Mouse (Mus musculus): Measurements from ENCODE around the gene Nanog. TPM values are rescaled to one million over a fixed set of nuclear protein-coding genes. Genes with fewer than 3 reads are reported as not detected.
A peak's percentile ranks its signal among the peaks of the same experiment; 100 is the strongest.
"Not testable (repeated sequence)": the region's sequence is repeated elsewhere in the genome, so short reads cannot be mapped to it uniquely, and the experiment has no call there.

Nanog gene
- polyA plus RNA-seq, 1 experiment from 2014 or later: 0.09 TPM

DNA sequence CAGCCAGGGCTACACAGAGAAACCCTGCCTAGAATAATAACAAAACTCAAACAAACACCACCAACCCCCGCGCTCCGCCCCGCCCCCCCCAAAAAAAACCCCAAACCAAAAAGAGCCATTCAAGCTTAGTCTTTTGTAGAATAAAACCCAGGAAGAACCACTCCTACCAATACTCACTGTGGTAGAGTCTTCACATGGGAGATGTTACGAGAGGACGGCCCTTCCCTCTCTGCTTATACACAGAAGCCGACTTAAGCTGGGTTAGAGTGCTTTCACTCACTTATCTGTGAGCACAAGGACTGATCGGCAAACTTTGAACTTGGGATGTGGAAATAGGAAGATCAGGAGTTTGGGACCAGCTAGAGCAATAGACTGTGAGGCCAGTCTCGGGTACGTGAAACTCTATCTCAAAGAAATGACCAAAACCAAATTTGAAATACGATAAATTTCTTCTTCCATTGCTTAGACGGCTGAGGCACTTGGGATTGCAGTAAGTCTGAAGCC, 900 bp upstream of the Nanog start:
- no peak for ATAC-seq (ENCODE audit: low FRiP score, low read depth)
- Histone ChIP-seq H3K36me3 (no peaks in the 10 kb centered on the region), H3K27me3 (replicated peaks) (0 out of 2 replicates have a peak, but pooled peaks cover 6% of the 10 kb centered on the region), H3K4me2 (replicated peaks) (no peak overlapping the region), H3K4me1 (no peaks in the 10 kb centered on the region), H3K9me3 (no peaks in the 10 kb centered on the region), H3K4me3 (no peak overlapping the region), H3K27ac (no peak overlapping the region), H3K9ac (no peak overlapping the region)
- 72% methylated on average over 12 of the region's 12 CpGs for WGBS

DNA sequence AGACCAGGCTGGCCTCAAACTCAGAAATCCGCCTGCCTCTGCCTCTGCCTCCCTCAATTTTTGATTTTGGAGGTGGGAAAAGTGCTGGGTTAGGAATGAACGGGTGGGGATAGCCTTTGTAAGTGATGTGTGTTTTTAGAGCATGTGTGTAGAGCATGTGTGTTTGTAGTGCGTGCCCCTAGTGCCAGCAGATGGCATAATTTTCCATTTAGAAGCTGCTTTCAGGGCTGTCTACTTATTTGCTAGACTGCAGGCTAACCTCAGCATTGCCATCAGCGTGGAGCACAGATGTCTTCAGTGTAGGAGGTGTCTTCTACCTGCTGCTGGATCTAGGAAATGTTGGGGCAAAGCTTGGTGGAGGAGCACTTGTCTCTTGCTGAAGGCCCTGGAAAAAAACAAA, 1.5 kb downstream of the Nanog start:
- ATAC-seq (ENCODE audit: low FRiP score, low read depth): no peak
- Histone ChIP-seq H3K27ac (no peak overlapping the region), H3K9ac (no peak overlapping the region), H3K36me3 (no peaks in the 10 kb centered on the region), H3K4me3 (no peak overlapping the region), H3K9me3 (no peaks in the 10 kb centered on the region), H3K27me3 (replicated peaks) (0 out of 2 replicates have a peak, but pooled peaks cover 6% of the 10 kb centered on the region), H3K4me2 (replicated peaks) (no peak overlapping the region), H3K4me1 (no peaks in the 10 kb centered on the region)
- WGBS: 81% methylated on average over 4 of the region's 4 CpGs

DNA sequence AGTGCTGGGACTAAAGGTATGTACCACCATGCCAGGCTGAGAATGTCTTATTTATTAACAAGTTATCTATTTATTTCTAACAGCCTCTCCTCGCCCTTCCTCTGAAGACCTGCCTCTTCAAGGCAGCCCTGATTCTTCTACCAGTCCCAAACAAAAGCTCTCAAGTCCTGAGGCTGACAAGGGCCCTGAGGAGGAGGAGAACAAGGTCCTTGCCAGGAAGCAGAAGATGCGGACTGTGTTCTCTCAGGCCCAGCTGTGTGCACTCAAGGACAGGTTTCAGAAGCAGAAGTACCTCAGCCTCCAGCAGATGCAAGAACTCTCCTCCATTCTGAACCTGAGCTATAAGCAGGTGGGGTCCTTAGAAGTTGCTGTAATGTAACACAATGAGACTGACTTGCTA, 4.2 kb downstream of the Nanog start:
- H3K4me1 ChIP-seq: peaks cover 6% of the 10 kb centered on the region; the same call in 1 of the 2 replicates
- no peak overlapping the region for H3K9ac ChIP-seq
- H3K4me3 ChIP-seq: no peak overlapping the region
- H3K27me3 ChIP-seq (replicated peaks): 0 out of 2 replicates have a peak, but pooled peaks cover 6% of the 10 kb centered on the region
- H3K27ac ChIP-seq: no peak overlapping the region
- H3K9me3 ChIP-seq: no peaks in the 10 kb centered on the region
- ATAC-seq (ENCODE audit: low FRiP score, low read depth): no peak
- no peak overlapping the region for H3K4me2 ChIP-seq (replicated peaks)
- no peaks in the 10 kb centered on the region for H3K36me3 ChIP-seq
- 87% methylated on average over 2 of the region's 2 CpGs for WGBS

DNA sequence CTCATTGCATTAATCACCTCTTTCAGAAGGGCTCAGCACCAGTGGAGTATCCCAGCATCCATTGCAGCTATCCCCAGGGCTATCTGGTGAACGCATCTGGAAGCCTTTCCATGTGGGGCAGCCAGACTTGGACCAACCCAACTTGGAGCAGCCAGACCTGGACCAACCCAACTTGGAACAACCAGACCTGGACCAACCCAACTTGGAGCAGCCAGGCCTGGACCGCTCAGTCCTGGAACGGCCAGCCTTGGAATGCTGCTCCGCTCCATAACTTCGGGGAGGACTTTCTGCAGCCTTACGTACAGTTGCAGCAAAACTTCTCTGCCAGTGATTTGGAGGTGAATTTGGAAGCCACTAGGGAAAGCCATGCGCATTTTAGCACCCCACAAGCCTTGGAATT, 5.8 kb downstream of the Nanog start:
- not testable (repeated sequence) for H3K4me3 ChIP-seq; H3K4me1 ChIP-seq; H3K27me3 ChIP-seq (replicated peaks); H3K9ac ChIP-seq; H3K36me3 ChIP-seq; H3K9me3 ChIP-seq; H3K4me2 ChIP-seq (replicated peaks); ATAC-seq (ENCODE audit: low FRiP score, low read depth); H3K27ac ChIP-seq
- 94% methylated on average over 7 of the region's 7 CpGs for WGBS

DNA sequence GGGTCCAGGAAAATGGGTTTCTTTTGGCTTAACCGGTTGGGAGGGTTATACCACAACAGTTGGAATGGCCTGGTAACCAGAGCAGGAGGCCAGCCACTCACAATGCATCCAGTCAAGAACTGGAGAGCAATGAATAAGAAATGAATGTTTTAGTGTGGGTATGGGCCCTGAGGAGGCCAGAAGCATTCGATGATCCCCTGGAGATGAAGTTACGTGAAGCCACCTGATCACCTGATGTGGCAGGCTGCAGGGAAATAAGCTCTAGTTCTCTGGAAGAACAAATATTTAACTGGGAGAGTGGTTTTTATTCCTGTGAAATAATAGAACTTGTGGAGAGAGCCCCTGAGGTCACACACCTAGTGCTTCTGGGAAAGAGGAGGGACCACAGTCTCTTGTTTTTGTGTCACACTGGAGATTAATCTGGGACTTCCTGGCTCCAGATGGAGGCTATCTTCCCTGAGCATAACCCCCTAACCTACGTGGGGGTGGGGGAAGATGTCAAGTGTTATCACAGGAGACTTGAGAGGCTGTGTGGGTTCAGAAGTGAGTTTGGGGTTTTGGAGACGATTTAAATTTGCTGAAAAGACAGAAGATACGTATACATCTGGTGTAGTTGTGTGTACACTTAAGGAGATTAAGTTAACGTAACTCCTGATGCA, 7.5 kb downstream of the Nanog start:
- no peak overlapping the region for H3K4me3 ChIP-seq
- H3K27ac ChIP-seq: no peak overlapping the region
- ATAC-seq (ENCODE audit: low FRiP score, low read depth): no peak
- H3K27me3 ChIP-seq (replicated peaks): no peaks in the 10 kb centered on the region
- no peak overlapping the region for H3K4me2 ChIP-seq (replicated peaks)
- 66% methylated on average over 7 of the region's 7 CpGs for WGBS
- H3K9ac ChIP-seq: no peak overlapping the region
- no peaks in the 10 kb centered on the region for H3K36me3 ChIP-seq
- H3K9me3 ChIP-seq: no peaks in the 10 kb centered on the region
- H3K4me1 ChIP-seq: peaks cover 6% of the 10 kb centered on the region; the same call in 1 of the 2 replicates

DNA sequence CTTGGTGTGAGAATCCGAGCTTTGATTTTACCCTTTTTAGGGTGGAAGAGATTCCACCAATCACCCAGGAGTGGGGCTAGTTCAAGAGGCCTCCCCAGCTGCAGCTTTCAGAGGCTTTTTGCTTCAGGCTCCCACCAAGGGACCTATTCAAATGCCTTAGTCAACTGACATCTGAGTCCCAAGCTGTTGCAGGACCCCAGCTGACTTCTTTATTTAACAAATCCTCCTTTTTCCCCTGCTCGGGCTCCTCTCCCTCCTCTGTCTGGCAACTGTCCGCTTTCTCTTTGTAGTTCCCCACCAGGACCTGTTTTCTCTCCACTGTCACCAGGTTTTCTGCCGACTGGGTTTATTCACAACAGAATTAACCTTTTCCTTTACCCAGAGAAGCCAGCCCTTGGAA, 8.6 kb downstream of the Nanog start:
- Histone ChIP-seq H3K4me2 (replicated peaks) (no peak overlapping the region), H3K4me1 (peaks cover 6% of the 10 kb centered on the region; the same call in 1 of the 2 replicates), H3K4me3 (no peak overlapping the region), H3K9ac (no peak overlapping the region), H3K36me3 (no peaks in the 10 kb centered on the region), H3K27ac (no peak overlapping the region), H3K9me3 (no peaks in the 10 kb centered on the region), H3K27me3 (replicated peaks) (no peaks in the 10 kb centered on the region)
- no peak for ATAC-seq (ENCODE audit: low FRiP score, low read depth)
- WGBS: 9% methylated on average over 4 of the region's 4 CpGs

DNA sequence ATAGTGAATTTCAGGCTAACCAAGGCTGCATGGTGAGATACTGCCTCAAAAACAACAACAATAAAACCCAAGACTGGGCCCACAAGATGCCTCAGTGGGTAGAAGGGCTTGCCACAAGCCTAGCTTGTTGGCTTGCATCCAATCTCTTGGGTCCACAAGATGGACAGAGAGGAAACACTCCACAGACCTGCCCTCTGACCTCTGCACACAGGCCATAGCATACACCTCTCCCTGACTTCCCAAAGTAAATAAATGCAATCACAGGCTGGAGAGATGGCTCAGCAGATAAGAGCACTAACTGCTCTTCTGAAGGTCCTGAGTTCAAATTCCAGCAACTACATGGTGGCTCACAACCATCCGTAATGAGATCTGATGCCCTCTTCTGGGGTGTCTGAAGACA, 10.9 kb downstream of the Nanog start:
- H3K4me3 ChIP-seq; H3K9me3 ChIP-seq; H3K4me1 ChIP-seq; H3K27ac ChIP-seq; H3K27me3 ChIP-seq (replicated peaks); H3K4me2 ChIP-seq (replicated peaks); H3K36me3 ChIP-seq; ATAC-seq (ENCODE audit: low FRiP score, low read depth); H3K9ac ChIP-seq: not testable (repeated sequence)
- 94% methylated on average over 1 of the region's 1 CpGs for WGBS

DNA sequence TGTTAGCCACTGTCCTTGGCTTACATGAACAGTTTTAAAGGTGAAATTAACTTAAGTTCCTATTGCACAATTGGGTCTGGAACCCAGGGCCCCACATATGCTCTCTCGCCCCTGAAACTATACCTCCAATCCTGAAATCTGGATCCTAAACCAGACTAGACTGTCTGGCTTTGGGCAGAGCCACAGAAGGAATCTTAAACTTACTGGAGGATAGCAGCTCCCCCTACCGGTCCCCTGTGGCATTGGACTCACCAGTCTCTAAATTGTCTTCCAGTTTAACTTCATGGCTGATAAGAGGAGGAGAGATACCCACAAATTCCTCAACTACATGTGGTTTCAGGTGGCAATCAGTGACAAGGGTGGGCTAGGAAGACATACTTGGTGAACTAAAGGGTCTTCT, 12.7 kb downstream of the Nanog start:
- H3K27ac ChIP-seq: no peak overlapping the region
- no peaks in the 10 kb centered on the region for H3K36me3 ChIP-seq
- H3K27me3 ChIP-seq (replicated peaks): no peaks in the 10 kb centered on the region
- peaks cover 6% of the 10 kb centered on the region; the same call in 1 of the 2 replicates for H3K4me1 ChIP-seq
- H3K9me3 ChIP-seq: no peaks in the 10 kb centered on the region
- WGBS: 36% methylated on average over 2 of the region's 2 CpGs
- H3K4me3 ChIP-seq: no peak overlapping the region
- ATAC-seq (ENCODE audit: low FRiP score, low read depth): no peak
- no peak overlapping the region for H3K9ac ChIP-seq
- H3K4me2 ChIP-seq (replicated peaks): no peak overlapping the region

DNA sequence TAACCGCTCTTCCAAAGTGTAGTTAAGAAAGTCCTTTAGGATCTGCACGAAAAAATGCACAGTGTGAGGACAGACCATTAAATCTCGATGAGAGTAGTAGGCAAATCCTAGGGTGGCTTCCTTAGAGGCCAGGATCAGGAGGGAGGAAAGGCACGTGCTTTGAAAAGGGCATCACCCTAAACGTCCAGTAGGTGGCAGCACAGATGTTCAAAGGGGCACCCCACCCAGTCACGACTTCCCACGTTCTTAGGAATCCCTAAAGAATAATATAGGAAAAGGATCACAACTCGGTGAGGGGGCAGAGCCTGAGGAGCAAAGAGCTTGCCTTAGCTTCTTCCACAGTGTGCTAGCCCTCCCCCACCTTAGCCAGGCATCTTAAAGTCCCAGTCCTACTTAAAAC, 32.7 kb downstream of the Nanog start:
- WGBS: 8% methylated on average over 8 of the region's 8 CpGs

DNA sequence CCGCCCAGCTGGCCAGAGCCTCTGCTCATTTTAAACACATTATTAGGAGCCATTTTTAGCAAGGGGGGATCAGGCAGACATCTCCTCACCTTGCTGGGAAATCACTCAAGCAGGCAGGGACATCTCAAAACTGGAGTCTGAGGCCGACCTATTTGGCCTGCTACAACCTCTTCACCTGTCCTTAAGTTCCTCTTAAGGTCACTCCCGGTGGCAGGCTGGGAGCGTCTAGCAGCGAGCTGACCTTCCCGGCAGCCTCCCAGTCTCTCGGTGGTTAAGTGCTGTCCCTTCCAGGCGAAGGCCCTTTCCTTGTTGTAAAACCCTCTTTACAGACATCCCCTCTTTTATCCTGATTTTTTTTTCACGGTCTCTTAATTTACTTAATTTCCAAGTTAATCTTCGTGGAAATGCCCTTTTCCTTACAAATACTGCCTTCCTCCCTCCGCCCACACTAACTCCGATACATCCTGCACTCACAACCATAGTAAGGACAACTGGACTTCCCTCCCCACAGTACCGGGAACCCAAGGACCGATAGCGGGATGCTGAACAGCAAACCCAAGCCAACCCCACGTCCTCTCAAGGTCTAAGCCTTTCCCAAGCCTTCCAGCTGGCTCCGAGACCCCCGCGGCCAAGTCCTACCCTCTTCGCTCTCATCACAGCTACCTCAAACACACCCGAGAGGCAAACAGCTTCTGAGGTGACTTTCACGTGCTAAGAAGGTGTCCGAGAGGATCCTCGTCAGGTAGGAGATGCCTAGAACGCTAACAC, 34.4 kb downstream of the Nanog start:
- Histone ChIP-seq H3K9me3 (no peaks in the 10 kb centered on the region), H3K9ac (peak overlapping the region; percentile 26; the same call in 1 of the 2 replicates), H3K4me3 (peak overlapping the region; percentile 40), H3K27ac (no peak overlapping the region), H3K27me3 (replicated peaks) (peaks cover 39% of the 10 kb centered on the region), H3K4me2 (replicated peaks) (peak overlapping the region; percentile 68), H3K4me1 (peaks cover 13% of the 10 kb centered on the region; the same call in 1 of the 2 replicates), H3K36me3 (no peaks in the 10 kb centered on the region)
- no peak for ATAC-seq (ENCODE audit: low FRiP score, low read depth)
- WGBS: under 1% methylated on average over 25 of the region's 25 CpGs

More for the DNA sequence above, 32.7 kb downstream of the Nanog start:
- Histone ChIP-seq H3K9me3 (no peaks in the 10 kb centered on the region), H3K9ac (no peak overlapping the region), H3K27ac (no peak overlapping the region), H3K4me1 (peaks cover 13% of the 10 kb centered on the region; the same call in 1 of the 2 replicates), H3K36me3 (no peaks in the 10 kb centered on the region), H3K4me3 (no peak overlapping the region), H3K4me2 (replicated peaks) (peak overlapping the region; percentile 46), H3K27me3 (replicated peaks) (peaks cover 38% of the 10 kb centered on the region)
- peak; percentile 46 for ATAC-seq (ENCODE audit: low FRiP score, low read depth)

DNA sequence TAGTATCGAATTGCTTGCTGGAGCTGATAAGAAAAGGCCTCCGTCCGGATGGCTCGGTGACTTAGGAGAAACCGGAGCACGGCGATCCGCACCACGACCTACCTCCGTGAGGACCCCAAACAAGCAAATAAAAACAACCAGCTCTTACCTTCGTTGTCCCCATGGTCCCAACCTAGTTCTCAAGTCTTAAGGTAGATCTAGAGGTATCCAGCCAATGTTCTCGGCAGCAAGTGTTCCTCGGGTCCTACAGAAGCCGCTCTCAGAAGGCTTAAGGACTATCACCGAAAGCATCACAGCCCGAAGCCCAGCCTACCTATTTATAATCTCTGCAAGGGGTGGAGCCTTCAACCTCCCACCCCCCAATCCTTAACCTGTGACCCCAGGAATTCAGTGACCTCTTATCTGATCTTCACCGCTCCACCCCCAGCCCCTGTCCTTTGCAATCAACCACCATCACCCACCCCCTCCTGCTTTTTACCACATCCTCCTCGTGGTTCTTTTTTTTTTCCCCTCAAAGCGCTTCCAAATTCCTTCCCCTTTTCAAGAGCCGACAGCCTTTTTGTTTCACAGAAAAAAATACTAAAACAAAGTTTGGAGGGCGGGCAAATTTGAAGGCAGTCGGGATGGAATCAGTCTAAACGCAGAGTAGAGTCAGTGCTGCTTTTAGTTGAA, 35.1 kb downstream of the Nanog start:
- under 1% methylated on average over 23 of the region's 23 CpGs for WGBS
- Histone ChIP-seq H3K27me3 (replicated peaks) (peaks cover 39% of the 10 kb centered on the region), H3K27ac (no peak overlapping the region), H3K4me2 (replicated peaks) (peak overlapping the region; percentile 68), H3K4me3 (peak overlapping the region; percentile 40), H3K36me3 (no peaks in the 10 kb centered on the region), H3K9me3 (no peaks in the 10 kb centered on the region), H3K4me1 (peaks cover 13% of the 10 kb centered on the region; the same call in 1 of the 2 replicates), H3K9ac (peak overlapping the region; percentile 36; the same call in 1 of the 2 replicates)
- no peak for ATAC-seq (ENCODE audit: low FRiP score, low read depth)

DNA sequence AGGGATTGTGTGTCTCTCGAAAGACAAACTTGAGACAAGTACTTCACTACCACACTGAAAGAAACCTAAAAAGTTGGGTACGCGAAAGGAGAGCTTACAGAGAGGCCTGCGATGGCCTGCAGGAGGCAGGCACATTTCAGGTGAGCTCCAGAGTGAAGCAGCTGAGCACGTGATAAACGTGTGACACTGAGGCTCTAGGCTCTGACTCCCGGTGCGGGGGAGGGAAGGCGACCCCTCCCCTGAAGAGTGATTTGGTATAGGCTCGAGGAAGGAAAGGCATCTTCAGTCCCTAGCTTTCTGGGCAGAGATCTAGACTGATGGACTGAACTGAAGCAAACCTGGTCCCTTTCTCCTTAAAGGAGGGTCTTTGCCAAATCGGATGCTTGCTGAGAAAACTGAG, 36.1 kb downstream of the Nanog start:
- no peak for ATAC-seq (ENCODE audit: low FRiP score, low read depth)
- 18% methylated on average over 11 of the region's 11 CpGs for WGBS
- Histone ChIP-seq H3K36me3 (no peaks in the 10 kb centered on the region), H3K27ac (no peak overlapping the region), H3K4me2 (replicated peaks) (no peak overlapping the region), H3K9ac (no peak overlapping the region), H3K4me3 (no peak overlapping the region), H3K9me3 (no peaks in the 10 kb centered on the region), H3K27me3 (replicated peaks) (peaks cover 39% of the 10 kb centered on the region), H3K4me1 (peaks cover 13% of the 10 kb centered on the region; the same call in 1 of the 2 replicates)

All from neural tube, embryonic 12.5 days (tissue).